Mouse (Mus musculus) forebrain, embryonic 16.5 days (tissue): ENCODE results near the gene Hmx3. TPM values are rescaled to one million over a fixed set of nuclear protein-coding genes. Genes with fewer than 3 reads are reported as not detected.

Source experiments
- ATAC-seq: fragments of 200-750 bp; cut with Nextera tagmentation; 2 replicates; pipeline ENCODE4 v1.8.0; 2017; ENCODE audit warnings: mild to moderate bottlenecking, moderate library complexity
- H3K27ac ChIP-seq: fragments of 300-500 bp; sonication (generic); 2 replicates; pipeline ENCODE4 v1.5.1; 2014; ENCODE audit warnings: low read length, control low read depth
- H3K27me3 ChIP-seq: fragments of 300-500 bp; sonication (generic); replicated peaks from 2 replicates; pipeline ENCODE4 v1.6.1; 2014; ENCODE audit warnings: low read length; ENCODE audit not compliant: control insufficient read depth, insufficient read depth
- H3K36me3 ChIP-seq: fragments of 300-500 bp; sonication (generic); 2 replicates; pipeline ENCODE4 v1.6.1; 2014; ENCODE audit not compliant: control insufficient read depth, insufficient read depth
- H3K4me1 ChIP-seq: fragments of 300-500 bp; sonication (generic); replicated peaks from 2 replicates; pipeline ENCODE4 v1.6.1; 2014; ENCODE audit warnings: low read length; ENCODE audit not compliant: control insufficient read depth, insufficient read depth
- H3K4me2 ChIP-seq: fragments of 300-500 bp; sonication (generic); 2 replicates; pipeline ENCODE4 v1.6.1; 2014; ENCODE audit warnings: mild to moderate bottlenecking, low read length, control low read depth
- H3K4me3 ChIP-seq: fragments of 300-500 bp; sonication (generic); replicated peaks from 2 replicates; pipeline ENCODE4 v1.5.1; 2014; ENCODE audit warnings: mild to moderate bottlenecking, low read length, control low read depth
- H3K9ac ChIP-seq: fragments of 300-500 bp; sonication (generic); replicated peaks from 2 replicates; pipeline ENCODE4 v1.6.1; 2014; ENCODE audit warnings: low read depth, low read length, control low read depth
- H3K9me3 ChIP-seq: fragments of 300-500 bp; sonication (generic); 2 replicates; pipeline ENCODE4 v1.6.1; 2016; ENCODE audit warnings: low read length; ENCODE audit not compliant: control insufficient read depth
- WGBS: fragments of 180-500 bp; shearing (Covaris S2); extraction: QIAGEN DNeasy Blood & Tissue Kit; methylation state at CpG from one replicate; pipeline ENCODE4 v1.1.7; 2014; 5-methylcytosine and 5-hydroxymethylcytosine counted together
- polyA plus RNA-seq: library from polyadenylated mRNA; unstranded; fragments of >200 nt; fragmentation: Nextera tagmentation; extraction: Ambion mirVana; gene quantifications from 2 replicates; pipeline ENCODE4 v1.2.1, GENCODE M21; 2015

Hmx3 gene
- polyA plus RNA-seq, 1 experiment from 2014 or later: 0.52 TPM

GRCm38 (mm10) chr7:131546423-131546822, 3.8 kb downstream of the Hmx3 start:
- H3K9me3 ChIP-seq: no peaks in the 10 kb centered on the region
- H3K36me3 ChIP-seq: no peaks in the 10 kb centered on the region
- H3K9ac ChIP-seq: no peak overlapping the region
- no peak overlapping the region for H3K4me3 ChIP-seq
- ATAC-seq: no peak
- WGBS: 4% methylated on average over 2 of the region's 2 CpGs
- H3K27ac ChIP-seq: no peak overlapping the region
- H3K4me2 ChIP-seq: no peak overlapping the region
- peaks cover 80% of the 10 kb centered on the region for H3K27me3 ChIP-seq
- H3K4me1 ChIP-seq: peaks cover 21% of the 10 kb centered on the region

GRCm38 (mm10) chr7:131547481-131547880, 4.8 kb downstream of the Hmx3 start:
- peaks cover 81% of the 10 kb centered on the region for H3K27me3 ChIP-seq
- no peak overlapping the region for H3K4me2 ChIP-seq
- no peak overlapping the region for H3K4me3 ChIP-seq
- no peak overlapping the region for H3K27ac ChIP-seq
- WGBS: 2% methylated on average over 5 of the region's 5 CpGs
- no peaks in the 10 kb centered on the region for H3K36me3 ChIP-seq
- no peaks in the 10 kb centered on the region for H3K9me3 ChIP-seq
- H3K4me1 ChIP-seq: peaks cover 14% of the 10 kb centered on the region
- no peak for ATAC-seq
- H3K9ac ChIP-seq: no peak overlapping the region

GRCm38 (mm10) chr7:131548473-131548872, 5.8 kb downstream of the Hmx3 start, which contains the start of gene Hmx2:
Gene Hmx2, plus strand, starts transcription at chr7:131548773.
- Histone ChIP-seq H3K27ac (no peak within 1 kb of the TSS), H3K27me3 (peaks cover 81% of the 10 kb centered on the region), H3K4me3 (no peak within 1 kb of the TSS), H3K36me3 (no peaks in the 10 kb centered on the region), H3K9me3 (no peaks in the 10 kb centered on the region), H3K9ac (no peak within 1 kb of the TSS), H3K4me2 (no peak within 1 kb of the TSS), H3K4me1 (peaks cover 7% of the 10 kb centered on the region)
- ATAC-seq: no peak
- 2% methylated on average over 3 of the region's 3 CpGs for WGBS

- no peak for ATAC-seq
These were observed 8.8 kb downstream of the Hmx3 start for GRCm38 (mm10) chr7:131551471-131551870.

GRCm38 (mm10) chr7:131551931-131552741, 9.5 kb downstream of the Hmx3 start:
- Histone ChIP-seq H3K4me3 (no peak overlapping the region), H3K9ac (no peak overlapping the region), H3K4me1 (peaks cover 15% of the 10 kb centered on the region), H3K9me3 (no peaks in the 10 kb centered on the region), H3K4me2 (no peak overlapping the region), H3K36me3 (no peaks in the 10 kb centered on the region), H3K27ac (no peak overlapping the region), H3K27me3 (peaks cover 78% of the 10 kb centered on the region)
- ATAC-seq: no peak
- under 1% methylated on average over 42 of the region's 42 CpGs for WGBS

More at GRCm38 (mm10) chr7:131551471-131551870, 8.8 kb downstream of the Hmx3 start:
- H3K4me3 ChIP-seq: no peak overlapping the region
- H3K36me3 ChIP-seq: no peaks in the 10 kb centered on the region
- 1% methylated on average over 4 of the region's 4 CpGs for WGBS
- no peak overlapping the region for H3K27ac ChIP-seq
- peaks cover 15% of the 10 kb centered on the region for H3K4me1 ChIP-seq
- H3K9me3 ChIP-seq: no peaks in the 10 kb centered on the region
- H3K4me2 ChIP-seq: no peak overlapping the region
- no peak overlapping the region for H3K9ac ChIP-seq
- peaks cover 77% of the 10 kb centered on the region for H3K27me3 ChIP-seq

- Histone ChIP-seq H3K4me1 (peaks cover 15% of the 10 kb centered on the region), H3K9me3 (no peaks in the 10 kb centered on the region), H3K27ac (no peak overlapping the region), H3K4me2 (no peak overlapping the region), H3K36me3 (no peaks in the 10 kb centered on the region), H3K9ac (no peak overlapping the region), H3K4me3 (no peak overlapping the region), H3K27me3 (peaks cover 78% of the 10 kb centered on the region)
- under 1% methylated on average over 5 of the region's 5 CpGs for WGBS
- no peak for ATAC-seq
These were observed 10.1 kb downstream of the Hmx3 start for GRCm38 (mm10) chr7:131552781-131553180.

- Histone ChIP-seq H3K27me3 (peaks cover 76% of the 10 kb centered on the region), H3K27ac (no peak overlapping the region), H3K4me2 (peak overlapping the region; percentile 31), H3K9ac (no peak overlapping the region), H3K4me3 (peak overlapping the region; percentile 24), H3K4me1 (peaks cover 15% of the 10 kb centered on the region), H3K9me3 (no peaks in the 10 kb centered on the region), H3K36me3 (no peaks in the 10 kb centered on the region)
- peak; percentile 21; the same call in 1 of the 2 replicates for ATAC-seq
- WGBS: under 1% methylated on average over 38 of the region's 39 CpGs
These were observed 11.1 kb downstream of the Hmx3 start for GRCm38 (mm10) chr7:131553771-131554175.

GRCm38 (mm10) chr7:131554341-131555180, 11.9 kb downstream of the Hmx3 start:
- H3K9me3 ChIP-seq: no peaks in the 10 kb centered on the region
- H3K4me1 ChIP-seq: peaks cover 15% of the 10 kb centered on the region
- peaks cover 73% of the 10 kb centered on the region for H3K27me3 ChIP-seq
- H3K4me3 ChIP-seq: no peak overlapping the region; the same call in 1 of the 2 replicates
- no peak overlapping the region for H3K9ac ChIP-seq
- no peaks in the 10 kb centered on the region for H3K36me3 ChIP-seq
- H3K4me2 ChIP-seq: no peak overlapping the region
- WGBS: under 1% methylated on average over 45 of the region's 45 CpGs
- no peak for ATAC-seq
- H3K27ac ChIP-seq: no peak overlapping the region
